In genomic region chr7:45211851-45212251, GRCm38 (mm10) we compare ENCODE assay signal across 8 mouse cellular contexts. TPM values are rescaled to one million over a fixed set of nuclear protein-coding genes. Genes with fewer than 3 reads are reported as not detected.
DNase-seq lines count a peak whose midpoint lies in the region; ATAC-seq lines count a peak whose summit lies in the region.

Dkkl1 (minus strand) TSS chr7:45212147.

- no peak for ATAC-seq in embryonic facial prominence, embryonic 14.5 days (ENCODE audit: low read depth)
- peak; percentile 58; the same call in 1 of the 2 replicates for ATAC-seq in neutrophil, adult 5-6 weeks (ENCODE audit: extremely low read depth, insufficient number of reproducible peaks, low FRiP score, poor library complexity, severe bottlenecking)

- peak within 1 kb of the TSS; percentile 35 for H3K4me2 ChIP-seq in embryonic facial prominence, embryonic 14.5 days (ENCODE audit: low read depth, low read length)

- peak; percentile 29 for DNase-seq in embryo, embryonic 10 days (ENCODE audit: low spot score)
- no peak for DNase-seq in embryo, embryonic 11 days
- DNase-seq in 3T3-L1 (ENCODE audit: low read depth, low spot score) = peak; percentile 16
- no peak for DNase-seq in embryonic facial prominence, embryonic 14.5 days (ENCODE audit: low spot score)
- no peak for DNase-seq in left cerebral cortex, postnatal 36 days (ENCODE audit: low spot score in 2 of 2)
- DNase-seq in kidney, adult 18-20 months = no peak
- no peak for DNase-seq in gastrocnemius, postnatal 14 days

- H3K9ac ChIP-seq in embryonic facial prominence, embryonic 14.5 days (ENCODE audit: low read depth, low read length) = no peak within 1 kb of the TSS

- 0 out of 2 replicates have a peak, but pooled peaks cover 3% of the 10 kb centered on the region for H3K9me3 ChIP-seq in embryonic facial prominence, embryonic 14.5 days (ENCODE audit: control insufficient read depth, low read length)

- H3K4me3 ChIP-seq in embryonic facial prominence, embryonic 14.5 days (ENCODE audit: low read depth, low read length) = 0 out of 2 replicates have a peak within 1 kb of the TSS, but pooled peaks have one; percentile 1

- WGBS in embryonic facial prominence, embryonic 14.5 days = 7% methylated on average over 17 of the region's 17 CpGs

- peaks cover 21% of the 10 kb centered on the region for H3K27me3 ChIP-seq in embryonic facial prominence, embryonic 14.5 days (replicated peaks; ENCODE audit: control insufficient read depth, insufficient read depth, low read length)

- H3K36me3 ChIP-seq in embryonic facial prominence, embryonic 14.5 days (ENCODE audit: control insufficient read depth, insufficient read depth, low read length) = no peaks in the 10 kb centered on the region

- no peak within 1 kb of the TSS for H3K27ac ChIP-seq in embryonic facial prominence, embryonic 14.5 days (replicated peaks; ENCODE audit: low read depth, low read length)

- H3K4me1 ChIP-seq in embryonic facial prominence, embryonic 14.5 days (ENCODE audit: control insufficient read depth, insufficient read depth, low read length) = peaks cover 5% of the 10 kb centered on the region

- intact Hi-C loops in left cerebral cortex, postnatal 36 days (cut with DNase I) = no loop called here
- intact Hi-C loops in gastrocnemius, postnatal 14 days (cut with DNase I; ENCODE audit: low total_unique reads) = no loop called here

RNA-seq across cellular contexts. Expression of gene Dkkl1, which starts in this region (rescaled TPM):
- polyA plus RNA-seq in embryonic facial prominence, embryonic 14.5 days (2014; fragmentation: Nextera tagmentation; extraction: Ambion mirVana) = 6.3 and 8.5 TPM in 2 replicates
- 10 to 100 TPM; 25.9 to 29.9 TPM for total RNA-seq in left cerebral cortex, postnatal 36 days (2021)
- total RNA-seq in neutrophil, adult 5-6 weeks (2017) = 1.6 and 2.8 TPM in 2 replicates
- not detected for total RNA-seq in gastrocnemius, postnatal 14 days (2021)

Comparison
In these comparisons a context has a peak if more than half of its experiments do, and no peak if none do; other contexts are left out.
1. DNase-seq: peak in embryo, embryonic 10 days (single experiment) and 3T3-L1 (single experiment); none in embryo, embryonic 11 days (single experiment), embryonic facial prominence, embryonic 14.5 days (single experiment), left cerebral cortex, postnatal 36 days (0 of 2), kidney, adult 18-20 months (single experiment) and gastrocnemius, postnatal 14 days (single experiment).